Mouse (Mus musculus): Measurements from ENCODE around the gene Crybb1.

Gene Crybb1

GRCm38 (mm10) chr5:112293800-112294199 lies 38.2 kb downstream of the Crybb1 start:
- in situ Hi-C loops (cut with MboI; ENCODE audit: unreplicated experiment in 2 of 2): loop anchor here in 1 of 2 experiments (5.0 to 25.0 kb wide), 2 partner anchors 51 to 1494 kb away; no protein-coding TSS in a partner anchor

GRCm38 (mm10) chr5:112294696-112295095 lies 39.1 kb downstream of the Crybb1 start:
- in situ Hi-C loops (cut with MboI; ENCODE audit: unreplicated experiment in 2 of 2): loop anchor here in 1 of 2 experiments (5.0 to 25.0 kb wide), 2 partner anchors 52 to 1493 kb away; no protein-coding TSS in a partner anchor

- in situ Hi-C loops (cut with MboI; ENCODE audit: unreplicated experiment in 2 of 2): loop anchor here in 1 of 2 experiments (25.0 kb wide), 1 partner anchor 1492 kb away; no protein-coding TSS in a partner anchor
These were observed 39.5 kb downstream of the Crybb1 start for GRCm38 (mm10) chr5:112295162-112295561.

- in situ Hi-C loops (cut with MboI; ENCODE audit: unreplicated experiment in 2 of 2): loop anchor here in 1 of 2 experiments (25.0 kb wide), 1 partner anchor 1492 kb away; no protein-coding TSS in a partner anchor
These were observed 39.9 kb downstream of the Crybb1 start for GRCm38 (mm10) chr5:112295564-112295963.

GRCm38 (mm10) chr5:112296404-112297181 lies 41.0 kb downstream of the Crybb1 start:
- in situ Hi-C loops (cut with MboI; ENCODE audit: unreplicated experiment in 2 of 2): loop anchor here in 1 of 2 experiments (25.0 kb wide), 1 partner anchor 1491 kb away; no protein-coding TSS in a partner anchor

DNA sequence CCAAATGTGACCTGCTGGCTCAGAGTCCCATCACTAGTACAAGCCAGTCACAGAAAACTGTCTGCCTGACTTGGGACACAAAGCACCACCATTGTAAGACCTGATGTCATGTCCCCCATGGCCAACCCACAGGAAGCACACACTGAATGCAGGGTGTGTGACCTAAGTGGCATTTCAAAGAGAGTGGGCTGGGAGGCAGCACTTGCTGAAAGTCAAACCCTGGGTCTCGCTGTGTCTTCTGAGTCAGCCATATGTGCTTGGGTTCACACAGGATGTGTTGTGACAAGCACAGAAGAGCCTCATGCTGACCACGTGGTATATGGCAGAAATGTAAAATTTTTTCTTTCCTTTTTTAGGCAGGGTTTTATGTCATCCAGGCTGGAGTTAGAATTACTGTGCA lies 41.6 kb downstream of the Crybb1 start:
- in situ Hi-C loops (cut with MboI; ENCODE audit: unreplicated experiment in 2 of 2): loop anchor here in 1 of 2 experiments (25.0 kb wide), 1 partner anchor 1490 kb away; no protein-coding TSS in a partner anchor

GRCm38 (mm10) chr5:112298226-112298988 lies 42.8 kb downstream of the Crybb1 start:
- in situ Hi-C loops (cut with MboI; ENCODE audit: unreplicated experiment in 2 of 2): loop anchor here in 1 of 2 experiments (25.0 kb wide), 1 partner anchor 1489 kb away; no protein-coding TSS in a partner anchor

DNA sequence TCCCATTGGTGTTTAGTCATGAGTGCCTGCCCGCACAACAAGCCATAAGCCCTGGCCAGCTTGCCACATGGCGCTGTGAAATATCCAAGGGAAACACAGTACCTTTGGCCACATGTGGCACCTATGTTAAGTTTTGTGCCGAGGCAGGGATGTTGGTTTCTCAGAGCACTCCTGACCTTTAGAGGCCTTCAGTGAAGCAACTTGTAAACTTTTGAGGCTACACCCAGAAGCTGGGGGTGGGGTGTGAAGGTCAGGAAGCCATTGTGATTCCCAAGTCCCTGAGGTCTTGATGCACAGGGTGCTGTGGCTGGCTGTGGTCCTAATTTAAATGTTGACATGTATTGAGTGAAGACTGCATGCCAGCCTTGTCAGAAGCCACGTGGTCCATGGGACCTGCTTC lies 43.8 kb downstream of the Crybb1 start:
- in situ Hi-C loops (cut with MboI; ENCODE audit: unreplicated experiment in 2 of 2): loop anchor here in 1 of 2 experiments (25.0 kb wide), 1 partner anchor 1488 kb away; no protein-coding TSS in a partner anchor

DNA sequence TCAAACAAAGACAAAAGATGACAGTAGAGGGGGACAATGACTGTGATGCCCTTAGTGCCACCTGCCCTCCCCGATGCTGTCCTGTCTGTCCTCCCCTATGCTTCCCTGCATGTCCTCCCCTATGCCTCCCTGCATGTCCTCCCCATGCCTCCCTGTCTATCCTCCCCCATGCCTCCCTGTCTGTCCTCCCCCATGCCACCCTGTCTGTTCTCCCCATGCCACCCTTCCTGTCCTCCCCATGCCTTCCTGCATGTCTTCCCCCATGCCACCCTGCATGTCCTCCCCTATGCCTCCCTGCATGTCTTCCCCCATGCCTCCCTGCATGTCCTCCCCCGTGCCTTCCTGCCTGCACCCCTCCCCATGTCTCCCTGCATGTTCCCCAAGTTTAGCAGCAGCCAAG lies 44.5 kb downstream of the Crybb1 start:
- in situ Hi-C loops (cut with MboI; ENCODE audit: unreplicated experiment in 2 of 2): no loop called here

DNA sequence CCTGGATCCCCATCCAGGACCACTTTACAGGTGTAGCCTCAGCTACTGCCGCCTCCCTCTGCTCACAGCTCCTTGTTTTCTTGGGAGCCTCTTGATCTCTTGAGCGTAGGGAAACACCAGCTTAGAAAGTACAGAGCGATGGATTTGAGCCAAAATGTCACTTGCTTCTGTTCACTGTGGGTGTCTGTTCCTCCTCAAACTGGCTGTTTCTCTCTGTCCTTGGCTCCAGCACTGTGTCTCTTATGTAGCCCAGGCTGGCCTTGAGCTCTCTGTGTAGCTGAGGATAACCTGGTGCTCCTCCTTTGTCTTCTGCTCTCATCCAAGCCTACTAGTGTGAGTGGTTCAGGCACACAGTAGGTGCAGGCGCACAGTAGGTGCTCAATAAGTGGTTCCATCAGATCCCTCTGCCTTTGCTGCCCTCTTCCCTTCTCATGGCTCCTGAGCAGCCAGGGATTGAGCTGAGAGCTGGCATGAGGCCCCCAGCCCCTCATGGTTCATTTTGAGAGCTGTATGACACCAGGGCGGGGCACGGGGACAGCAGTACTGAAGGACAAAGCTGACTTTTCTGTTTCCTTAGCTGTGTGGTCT lies 45.2 kb downstream of the Crybb1 start:
- in situ Hi-C loops (cut with MboI; ENCODE audit: unreplicated experiment in 2 of 2): no loop called here

DNA sequence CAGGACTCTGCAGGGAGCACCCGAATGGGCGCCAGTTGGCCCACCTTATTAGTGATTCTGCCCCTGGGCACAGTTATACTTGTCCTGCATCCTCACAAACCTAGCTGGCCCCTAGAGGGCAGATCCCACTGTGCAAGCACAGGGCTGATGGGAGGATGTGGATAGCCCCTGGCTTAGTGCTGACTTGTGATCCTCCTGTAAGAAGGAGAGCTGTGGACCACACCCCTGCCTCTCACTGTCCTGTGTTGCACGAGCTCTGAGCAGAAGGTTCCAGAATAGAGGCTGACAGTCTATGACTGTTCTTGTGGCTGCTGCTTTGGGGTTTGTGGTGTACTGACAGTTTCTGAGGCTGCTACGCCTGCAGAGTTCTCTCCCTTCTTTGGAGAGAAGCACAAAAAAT lies 46.1 kb downstream of the Crybb1 start:
- in situ Hi-C loops (cut with MboI; ENCODE audit: unreplicated experiment in 2 of 2): no loop called here

DNA sequence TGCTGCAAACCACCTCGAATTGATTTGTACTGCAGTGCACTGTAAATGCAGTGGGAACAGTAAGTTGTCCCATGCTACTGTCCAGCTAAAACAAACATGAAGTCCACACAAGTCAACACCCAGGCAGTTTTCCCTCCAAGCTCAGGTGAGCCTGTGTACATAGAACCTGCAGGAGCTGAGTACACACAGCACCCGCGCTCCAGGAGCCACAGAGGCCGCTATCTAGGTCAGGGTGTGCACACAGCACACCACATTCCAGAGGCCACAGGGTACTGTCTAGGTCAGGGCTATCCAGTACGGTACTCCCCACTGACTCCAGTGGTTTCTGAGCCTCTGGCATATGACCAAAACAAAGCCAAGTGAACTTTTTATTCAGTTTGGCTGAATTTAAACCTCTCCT lies 46.7 kb downstream of the Crybb1 start:
- in situ Hi-C loops (cut with MboI; ENCODE audit: unreplicated experiment in 2 of 2): no loop called here

GRCm38 (mm10) chr5:112305842-112306241 lies 50.2 kb downstream of the Crybb1 start:
- in situ Hi-C loops (cut with MboI; ENCODE audit: unreplicated experiment in 2 of 2): no loop called here

GRCm38 (mm10) chr5:112313222-112313885 lies 57.7 kb downstream of the Crybb1 start:
- in situ Hi-C loops (cut with MboI; ENCODE audit: unreplicated experiment in 2 of 2): no loop called here

- in situ Hi-C loops (cut with MboI; ENCODE audit: unreplicated experiment in 2 of 2): no loop called here
These were observed 60.9 kb downstream of the Crybb1 start for GRCm38 (mm10) chr5:112316468-112316867.

DNA sequence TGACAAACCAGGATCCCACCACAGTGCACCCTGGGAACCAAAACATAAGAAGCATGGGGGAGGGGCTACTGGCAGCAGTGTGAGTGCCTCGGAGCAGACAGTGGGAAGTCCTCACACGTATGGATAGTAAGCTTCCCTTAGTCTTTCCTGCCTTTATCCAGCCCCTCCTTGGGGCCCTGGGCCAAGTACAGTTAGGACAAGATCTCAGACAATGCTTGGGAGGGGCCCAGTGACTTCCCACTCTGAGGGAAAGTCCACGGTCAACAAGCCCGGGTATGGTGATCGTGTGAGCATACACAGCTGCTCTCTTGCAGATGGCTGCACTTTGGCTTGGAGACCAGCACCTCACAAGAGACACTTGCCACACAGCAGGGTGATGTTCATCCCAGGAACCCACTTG lies 61.7 kb downstream of the Crybb1 start:
- in situ Hi-C loops (cut with MboI; ENCODE audit: unreplicated experiment in 2 of 2): no loop called here

All from v-Abl transformed pro-B cells (cell line).